ENCODE assay signal across 26 mouse cellular contexts in genomic region chr2:11032891-11033290, GRCm38 (mm10).
DNase-seq lines count a peak whose midpoint lies in the region; ATAC-seq lines count a peak whose summit lies in the region.
"Had no signal": no experiment of that assay in that cellular context is flagged by ENCODE, and none has a peak within 500 bp of the region (broad histone marks: within the 10 kb centered on the region; RNA-seq: fewer than 3 reads in every experiment).

No protein-coding gene starts in this region.

- H3K27ac ChIP-seq in kidney, embryonic 14.5 days (ENCODE audit: low read depth, low read length), result no peak overlapping the region
- no peak overlapping the region for H3K27ac ChIP-seq in embryonic facial prominence, embryonic 10.5 days (replicated peaks)
- H3K27ac ChIP-seq in intestine, embryonic 15.5 days, result no peak overlapping the region
- H3K27ac ChIP-seq: embryonic facial prominence, embryonic 13.5 days; forebrain, embryonic 12.5 days; forebrain, embryonic 15.5 days; heart, adult 2 months; heart, embryonic 10.5 days; heart, embryonic 13.5 days; hindbrain, embryonic 12.5 days; hindbrain, embryonic 15.5 days had no signal

- peak; percentile 11 for DNase-seq in kidney, adult 18-20 months
- DNase-seq in kidney, adult 9 months, result peak; percentile 28
- peak; percentile 35 for DNase-seq in kidney, postnatal 14 days
- DNase-seq in embryonic facial prominence, embryonic 10.5 days (ENCODE audit: low spot score), result no peak
- DNase-seq: adrenal gland, adult 2 months; adrenal gland, postnatal 14 days; cerebellum, adult 11 months; cerebellum, adult 2 months; cerebellum, adult 9-11 months; cerebellum, postnatal 25 days; gastrocnemius, postnatal 10 days; gastrocnemius, postnatal 36 days; heart, adult 2 months; heart, postnatal 14 days; heart, postnatal 4 days had no signal

- no peak overlapping the region for H3K4me2 ChIP-seq in kidney, embryonic 14.5 days (replicated peaks; ENCODE audit: low read depth, low read length)
- no peak overlapping the region for H3K4me2 ChIP-seq in intestine, embryonic 15.5 days (replicated peaks)
- H3K4me2 ChIP-seq: embryonic facial prominence, embryonic 13.5 days; forebrain, embryonic 12.5 days; forebrain, embryonic 15.5 days; heart, embryonic 13.5 days; hindbrain, embryonic 12.5 days; hindbrain, embryonic 15.5 days had no signal

- ATAC-seq in kidney, embryonic 14.5 days (ENCODE audit: low FRiP score, low TSS enrichment), result no peak
- ATAC-seq in intestine, embryonic 15.5 days, result no peak
- ATAC-seq: CD4-positive, CD25-positive, alpha-beta regulatory T cell, adult 4 months; forebrain, embryonic 15.5 days had no signal

- 74% methylated on average over 4 of the region's 4 CpGs for WGBS in kidney, embryonic 14.5 days
- 87% methylated on average over 4 of the region's 4 CpGs for WGBS in embryonic facial prominence, embryonic 10.5 days
- WGBS in intestine, embryonic 15.5 days, result 76% methylated on average over 4 of the region's 4 CpGs

- no peak overlapping the region for H3K4me3 ChIP-seq in kidney, embryonic 14.5 days (ENCODE audit: low read length)
- H3K4me3 ChIP-seq in embryonic facial prominence, embryonic 10.5 days, result no peak overlapping the region
- H3K4me3 ChIP-seq in intestine, embryonic 15.5 days (replicated peaks), result no peak overlapping the region
- H3K4me3 ChIP-seq: embryonic facial prominence, embryonic 13.5 days; erythroblast, embryonic 14.5 days; forebrain, embryonic 12.5 days; forebrain, embryonic 15.5 days; heart, adult 2 months; heart, embryonic 10.5 days; heart, embryonic 13.5 days; hindbrain, embryonic 12.5 days; hindbrain, embryonic 15.5 days had no signal

- no peaks in the 10 kb centered on the region for H3K36me3 ChIP-seq in kidney, embryonic 14.5 days (ENCODE audit: control insufficient read depth, insufficient read depth, low read length)
- H3K36me3 ChIP-seq in embryonic facial prominence, embryonic 10.5 days (replicated peaks), result no peaks in the 10 kb centered on the region
- H3K36me3 ChIP-seq in intestine, embryonic 15.5 days, result no peaks in the 10 kb centered on the region
- H3K36me3 ChIP-seq: embryonic facial prominence, embryonic 13.5 days; forebrain, embryonic 12.5 days; forebrain, embryonic 15.5 days; heart, embryonic 10.5 days; heart, embryonic 13.5 days; hindbrain, embryonic 12.5 days; hindbrain, embryonic 15.5 days had no signal

- no peaks in the 10 kb centered on the region for H3K4me1 ChIP-seq in kidney, embryonic 14.5 days (ENCODE audit: control insufficient read depth, insufficient read depth, low read length)
- no peaks in the 10 kb centered on the region for H3K4me1 ChIP-seq in embryonic facial prominence, embryonic 10.5 days
- no peaks in the 10 kb centered on the region for H3K4me1 ChIP-seq in intestine, embryonic 15.5 days (replicated peaks)
- H3K4me1 ChIP-seq: embryonic facial prominence, embryonic 13.5 days; forebrain, embryonic 15.5 days; heart, embryonic 10.5 days; heart, embryonic 13.5 days had no signal

- no peaks in the 10 kb centered on the region for H3K27me3 ChIP-seq in kidney, embryonic 14.5 days (ENCODE audit: control insufficient read depth, insufficient read depth, low read length)
- no peaks in the 10 kb centered on the region for H3K27me3 ChIP-seq in embryonic facial prominence, embryonic 10.5 days (replicated peaks; ENCODE audit: low read depth, poor library complexity, severe bottlenecking)
- no peaks in the 10 kb centered on the region for H3K27me3 ChIP-seq in intestine, embryonic 15.5 days (replicated peaks)
- H3K27me3 ChIP-seq: forebrain, embryonic 12.5 days; forebrain, embryonic 15.5 days; heart, embryonic 13.5 days; hindbrain, embryonic 12.5 days had no signal

- H3K9ac ChIP-seq in kidney, embryonic 14.5 days (ENCODE audit: low read depth, low read length), result no peak overlapping the region
- no peak overlapping the region for H3K9ac ChIP-seq in intestine, embryonic 15.5 days
- H3K9ac ChIP-seq: embryonic facial prominence, embryonic 13.5 days; forebrain, embryonic 12.5 days; forebrain, embryonic 15.5 days; heart, embryonic 13.5 days; hindbrain, embryonic 12.5 days; hindbrain, embryonic 15.5 days had no signal

- H3K9me3 ChIP-seq in kidney, embryonic 14.5 days (ENCODE audit: control insufficient read depth, low read length), result no peaks in the 10 kb centered on the region
- no peaks in the 10 kb centered on the region for H3K9me3 ChIP-seq in embryonic facial prominence, embryonic 10.5 days
- no peaks in the 10 kb centered on the region for H3K9me3 ChIP-seq in intestine, embryonic 15.5 days
- H3K9me3 ChIP-seq: embryonic facial prominence, embryonic 13.5 days; forebrain, embryonic 12.5 days; forebrain, embryonic 15.5 days; heart, embryonic 10.5 days; heart, embryonic 13.5 days; hindbrain, embryonic 12.5 days; hindbrain, embryonic 15.5 days had no signal
